Mouse (Mus musculus) cerebellum, adult 8-10 months (tissue): ENCODE measurements around the gene Rnf207.

Source experiments
- DNase-seq: peaks from one replicate; pipeline ENCODE4 v3.0.0; 2022

The Rnf207 gene

DNA sequence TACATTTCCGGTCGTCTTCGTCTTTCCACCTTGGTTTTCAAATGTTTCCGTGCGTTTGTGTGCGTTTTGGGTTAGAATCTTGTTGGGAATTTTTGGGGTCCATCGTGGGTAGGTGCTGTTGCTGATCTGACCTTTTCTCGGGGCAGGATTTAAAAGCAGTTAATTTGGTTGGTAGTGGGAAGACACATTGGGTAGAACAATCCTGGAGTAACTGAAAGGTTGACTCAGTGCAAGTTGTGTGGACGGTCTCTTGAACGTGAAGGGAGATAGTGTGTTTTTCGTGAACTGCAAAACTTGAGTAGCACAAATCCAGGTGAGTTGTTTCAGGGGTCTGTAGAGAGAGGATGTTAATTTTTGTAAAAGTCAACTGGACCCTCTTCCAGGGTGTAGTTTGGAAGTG lies 7.8 kb upstream of the Rnf207 start:
- DNase-seq, result no peak

DNA sequence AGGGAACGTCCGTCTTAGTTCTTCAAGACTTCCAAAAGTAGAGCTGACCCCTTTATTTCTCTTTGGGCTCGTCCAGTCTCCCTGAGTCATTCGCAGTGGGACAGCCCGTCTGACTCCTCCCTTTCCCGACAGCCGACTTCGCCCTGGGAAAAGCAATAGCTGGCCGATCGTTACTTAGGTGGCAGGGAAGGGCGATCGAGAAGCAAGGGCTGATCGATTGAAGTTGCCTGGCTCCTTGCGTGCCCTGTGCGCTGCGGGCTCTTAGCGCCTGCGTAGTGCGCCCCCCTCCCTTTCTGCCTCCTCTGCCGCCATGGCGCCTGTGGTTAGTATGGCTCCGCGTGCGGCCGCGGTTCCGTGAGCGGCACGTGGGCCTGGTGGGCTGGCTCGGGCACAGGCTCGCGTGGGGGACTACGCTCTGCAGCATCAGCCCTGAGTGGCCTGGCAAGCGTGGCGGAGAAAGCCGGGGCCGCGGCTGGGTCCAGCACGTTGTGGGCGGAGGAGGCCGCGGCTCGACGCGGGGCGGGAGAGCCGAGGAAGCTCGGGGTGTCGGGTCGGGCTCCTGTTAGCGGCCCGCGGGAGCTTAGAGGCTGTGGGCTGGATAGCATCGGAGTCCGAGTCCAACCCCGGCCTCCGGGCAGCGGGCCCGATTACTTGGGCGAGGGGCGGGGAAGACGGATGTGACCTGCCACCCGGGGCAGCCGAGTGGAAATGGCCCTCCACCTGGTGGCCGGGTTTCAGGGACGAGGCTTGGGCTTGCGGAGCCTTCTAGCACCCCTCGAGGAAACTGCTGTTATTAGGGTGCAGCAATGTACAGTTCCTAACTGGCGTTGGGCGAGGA lies 7.0 kb upstream of the Rnf207 start, which contains the start of gene Rpl22:
Rpl22 (plus strand) TSS at position 169 of the 838 bp plus-strand sequence.
- DNase-seq, result peak; percentile 92

DNA sequence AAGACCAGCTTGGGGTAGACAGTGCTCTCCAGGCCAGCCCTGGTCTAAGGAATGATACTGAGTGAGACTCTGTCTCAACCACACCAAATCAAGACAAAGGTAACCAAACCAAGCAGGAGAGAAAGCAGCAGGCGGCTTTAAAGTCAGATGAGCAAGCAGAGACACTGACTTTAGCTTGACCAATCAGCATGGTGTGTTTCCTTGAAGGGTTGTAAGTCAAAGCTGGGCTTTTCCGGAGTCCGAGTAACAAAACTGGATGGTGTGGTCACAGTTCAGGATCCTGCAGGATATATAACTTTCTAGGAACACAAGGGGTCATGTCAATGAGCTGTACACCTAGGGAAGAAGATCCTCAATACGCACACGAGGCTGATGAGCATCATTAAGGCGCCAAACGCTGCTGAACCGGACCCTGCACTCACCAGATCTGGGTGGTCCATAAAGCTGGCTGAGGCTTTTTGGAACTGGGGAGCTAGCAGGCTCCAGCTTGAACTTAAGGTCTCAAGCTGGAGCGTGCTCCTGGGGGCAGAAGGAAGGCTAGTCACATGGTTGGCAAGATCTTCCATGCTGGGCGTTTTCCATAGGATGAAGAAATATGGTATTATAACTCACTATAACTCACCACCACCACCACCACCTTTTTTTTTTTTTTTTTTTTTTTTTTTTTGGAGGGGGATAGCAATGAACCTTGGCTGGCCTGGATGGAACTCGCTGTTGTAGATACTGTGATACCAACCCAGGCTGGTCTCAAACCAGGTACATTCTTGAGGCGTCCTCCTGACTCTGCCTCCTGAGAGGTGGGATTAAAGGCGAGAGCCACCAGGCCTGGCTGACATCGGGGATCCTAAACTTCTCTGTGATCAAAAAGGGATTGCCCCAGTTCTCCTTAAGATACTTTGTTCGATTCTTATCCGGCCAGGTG lies 6.1 kb upstream of the Rnf207 start:
- no peak for DNase-seq

DNA sequence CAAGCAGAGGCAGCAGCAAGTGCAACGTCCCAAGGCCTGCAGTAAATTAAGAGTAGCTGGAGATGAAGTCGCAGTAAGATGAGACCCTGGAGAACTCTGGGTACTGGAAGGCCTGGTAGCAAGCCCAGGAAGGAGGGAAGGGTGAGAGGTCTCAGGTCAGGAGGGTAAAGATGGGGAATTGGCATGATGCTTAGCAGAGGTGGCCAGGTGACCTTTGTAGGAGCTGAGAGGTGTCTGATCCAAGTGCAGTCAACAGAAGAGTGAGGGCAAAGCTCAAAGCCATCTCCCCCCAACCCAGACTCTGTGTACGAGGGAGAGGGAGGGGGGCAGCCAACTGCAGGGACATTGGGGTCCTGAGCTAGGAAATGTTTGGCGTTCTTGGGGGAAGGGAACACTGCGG lies 2.7 kb upstream of the Rnf207 start:
- DNase-seq, result no peak

DNA sequence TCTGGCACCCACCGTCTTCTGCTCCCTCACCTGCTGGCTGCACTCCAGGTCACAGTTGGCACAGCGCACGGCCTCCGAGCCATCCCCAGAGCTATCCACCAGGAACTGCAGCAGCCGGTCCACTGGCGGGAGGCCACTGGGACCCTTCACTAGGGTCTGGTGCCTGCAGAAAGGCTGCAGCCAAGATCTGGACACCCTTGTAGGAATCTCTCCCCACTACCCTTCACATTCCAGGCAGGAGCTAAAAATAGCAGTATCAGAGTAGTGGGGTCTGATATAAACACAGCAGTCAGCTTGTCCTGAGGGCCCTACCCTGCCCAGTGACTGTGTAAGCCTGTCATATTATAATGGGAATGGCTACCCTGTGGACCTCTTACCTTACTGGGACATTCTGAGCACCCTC lies 1.2 kb downstream of the Rnf207 start:
- DNase-seq, result no peak

DNA sequence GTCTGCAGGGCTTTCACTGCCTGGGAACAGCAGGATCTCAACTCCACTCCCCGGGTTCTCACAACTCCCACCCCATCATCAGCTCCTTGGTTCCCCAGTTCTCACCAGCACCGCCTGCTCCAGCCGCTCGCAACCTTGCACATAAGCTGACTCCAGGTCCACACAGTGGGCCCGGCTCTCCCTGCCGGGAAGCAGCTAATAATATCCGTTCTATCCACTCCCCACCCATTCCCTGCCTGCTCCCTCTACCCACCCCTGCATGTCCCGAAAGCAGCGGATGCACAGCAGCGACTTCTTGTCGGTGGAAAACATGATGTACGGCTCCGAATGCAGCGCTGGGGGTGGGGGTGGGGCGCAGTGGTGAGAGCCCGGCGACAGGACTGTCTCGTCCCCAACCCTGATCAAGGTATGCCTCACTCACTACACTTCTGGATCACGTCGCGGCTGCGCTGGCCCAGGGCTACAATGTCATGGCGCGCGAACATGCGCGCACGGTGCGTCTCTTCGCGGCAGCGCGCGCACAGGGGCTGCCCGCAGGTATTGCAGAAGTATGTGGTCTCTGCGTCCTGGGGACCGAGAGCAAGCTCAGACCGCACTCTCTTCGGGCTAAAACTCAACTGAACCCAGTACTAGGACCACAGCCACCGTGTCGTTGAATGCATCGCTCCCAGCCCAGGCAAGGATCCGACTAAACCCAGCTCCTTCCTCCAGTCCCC lies 3.1 kb downstream of the Rnf207 start:
- no peak for DNase-seq

DNA sequence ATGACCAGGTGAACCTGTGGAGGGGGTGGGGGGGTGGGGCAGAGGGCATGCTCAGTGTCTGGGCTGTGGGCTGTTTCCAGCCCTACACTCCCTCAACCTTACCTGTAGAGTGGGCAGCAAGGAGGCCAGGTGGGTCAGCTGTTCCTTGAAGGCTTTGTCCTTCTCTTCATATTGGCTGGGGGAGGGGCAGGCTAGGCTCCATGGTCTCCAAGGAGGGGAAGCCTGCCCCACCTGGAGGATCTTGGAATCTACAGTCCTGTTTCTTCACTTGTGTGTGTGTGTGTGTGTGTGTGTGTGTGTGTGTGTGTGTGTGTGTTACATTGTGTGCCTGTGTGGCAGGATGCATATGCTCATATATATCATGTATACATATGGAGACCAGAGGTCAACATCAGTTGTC lies 4.9 kb downstream of the Rnf207 start:
- no peak for DNase-seq

DNA sequence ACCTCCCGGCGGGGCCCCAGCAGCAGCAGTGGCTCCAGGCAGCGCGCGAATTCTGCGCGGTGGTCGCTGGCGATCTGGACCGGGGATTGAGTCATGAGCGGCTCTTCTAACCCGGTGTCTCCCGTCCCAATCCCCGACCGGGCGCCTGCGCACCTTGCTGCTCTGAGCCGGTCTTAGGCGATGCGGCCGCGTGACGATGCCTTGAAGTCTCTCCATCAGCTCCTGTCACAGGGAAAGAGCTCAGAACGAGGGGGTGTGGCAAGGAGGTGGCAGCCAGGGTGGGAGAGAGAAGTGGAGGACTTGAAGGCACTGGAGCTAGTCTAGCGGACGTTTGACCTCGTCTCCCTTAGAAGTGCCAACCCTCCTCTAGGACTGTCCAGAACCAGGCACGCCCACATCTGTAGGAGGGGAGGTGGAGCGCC lies 5.6 kb downstream of the Rnf207 start:
- no peak for DNase-seq

DNA sequence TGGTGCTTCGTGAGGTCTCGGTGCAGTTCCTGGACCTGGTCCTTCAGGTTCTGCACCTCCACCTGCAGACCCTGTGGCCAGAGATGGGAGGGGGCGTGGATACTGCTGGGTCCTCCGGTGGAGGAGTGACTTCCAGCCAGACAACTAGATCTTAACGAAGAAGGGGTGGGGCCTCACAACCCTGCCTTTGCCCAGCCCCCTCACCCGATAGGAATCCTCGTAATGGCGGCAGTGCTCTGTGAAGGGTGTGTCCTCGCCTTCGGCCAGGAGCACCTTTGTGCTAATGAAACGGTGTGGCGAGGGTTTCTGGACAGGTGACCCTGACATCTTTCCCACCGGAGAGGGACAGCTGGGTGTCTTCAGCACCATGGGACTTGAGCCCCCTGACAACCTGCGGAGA lies 6.6 kb downstream of the Rnf207 start:
- no peak for DNase-seq

DNA sequence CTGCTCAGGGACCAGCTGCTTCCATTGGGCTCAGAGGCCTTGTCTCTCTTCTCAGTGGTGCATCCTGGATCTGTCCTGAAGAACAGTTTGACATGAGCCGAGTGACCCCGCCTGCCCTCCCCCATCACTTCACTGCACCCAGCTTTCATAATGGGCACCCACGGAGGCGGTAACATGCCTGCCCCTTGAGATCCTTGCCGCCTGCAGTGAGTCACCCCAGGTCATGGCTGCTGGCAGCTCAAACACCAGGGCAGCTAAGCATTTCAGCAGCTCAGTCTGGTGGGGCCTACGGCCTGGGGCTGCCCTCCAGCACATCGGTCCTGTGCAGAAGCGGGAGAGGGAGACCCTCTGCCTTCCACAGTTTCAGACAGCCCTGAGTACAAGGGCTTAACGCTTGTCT lies 11.3 kb downstream of the Rnf207 start:
- no peak for DNase-seq

DNA sequence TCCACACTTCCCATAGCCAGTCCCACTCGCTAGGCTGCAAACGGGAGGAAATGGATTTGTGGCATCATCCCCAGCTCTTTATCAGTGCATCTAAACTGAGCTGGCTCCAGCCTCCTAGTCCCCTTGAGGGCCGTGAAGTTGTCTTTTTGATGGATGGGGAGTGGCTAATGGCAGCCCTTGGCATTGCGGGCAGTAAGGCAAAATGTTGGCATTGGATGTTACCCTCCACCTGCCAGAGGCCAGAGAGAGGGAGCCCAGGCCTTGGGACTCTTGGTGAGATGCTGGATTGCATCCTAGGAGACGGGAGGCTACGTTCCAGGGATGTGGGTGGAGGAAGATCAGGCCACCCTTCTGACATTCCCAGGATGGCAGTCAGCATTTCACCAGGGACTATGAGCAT lies 12.8 kb downstream of the Rnf207 start:
- DNase-seq, result no peak

DNA sequence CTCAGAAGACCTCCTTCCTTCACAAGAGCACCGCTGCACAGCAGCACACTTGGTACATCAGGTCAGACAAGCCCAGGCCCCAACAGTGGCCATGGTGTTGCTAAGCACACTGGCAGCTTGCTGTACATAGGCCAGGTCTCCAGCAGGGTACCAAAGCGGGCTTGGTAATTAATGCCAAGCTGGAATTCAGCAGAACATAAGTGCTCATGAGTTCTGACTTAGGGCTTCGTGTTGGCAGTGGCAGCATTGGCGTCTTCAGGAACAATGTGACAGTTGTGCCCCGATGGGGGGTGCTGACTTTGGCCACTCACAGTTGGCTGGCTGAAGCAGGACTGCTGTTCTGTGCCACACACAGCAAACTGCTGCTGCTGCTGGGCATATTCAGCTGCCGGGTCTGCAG lies 14.1 kb downstream of the Rnf207 start:
- no peak for DNase-seq

DNA sequence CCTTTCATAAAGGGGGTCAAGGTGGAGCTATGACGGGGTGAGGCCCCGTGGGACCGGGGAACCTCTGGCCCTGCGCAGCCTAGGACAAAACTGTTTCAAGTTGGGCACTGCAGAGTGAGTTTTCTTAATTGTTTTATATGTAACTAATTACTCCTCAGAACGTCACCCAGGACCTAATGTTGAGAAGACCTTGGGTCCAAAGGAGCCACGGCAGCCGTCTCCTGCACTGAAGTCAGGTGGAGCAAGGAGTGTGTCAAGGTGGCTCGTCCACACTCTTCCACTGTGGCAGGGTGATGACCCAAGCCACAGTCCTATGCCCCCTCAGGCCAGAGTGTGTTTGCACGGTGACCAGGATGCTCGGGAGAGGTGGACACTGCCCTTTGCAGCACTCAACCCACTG lies 15.6 kb downstream of the Rnf207 start:
- no peak for DNase-seq

DNA sequence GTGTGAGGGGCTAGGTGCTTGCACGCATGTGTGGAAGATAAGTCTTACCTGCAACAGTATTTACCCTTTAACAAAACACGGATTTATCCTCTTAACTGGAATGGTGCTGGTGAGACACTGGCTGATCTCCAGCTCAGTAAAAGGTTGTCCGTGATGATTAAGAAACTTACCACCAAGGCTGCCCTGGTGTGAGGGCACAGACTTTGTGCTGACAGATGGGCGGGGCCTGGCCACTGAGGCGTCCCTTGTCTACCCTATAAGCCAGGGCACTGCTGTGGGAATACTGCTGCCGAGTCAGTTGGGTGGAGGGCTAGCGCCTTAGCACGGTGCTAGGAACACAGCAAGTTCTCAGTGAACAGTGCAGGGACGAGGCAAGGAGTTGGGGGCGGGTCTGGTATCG lies 16.8 kb downstream of the Rnf207 start:
- no peak for DNase-seq

DNA sequence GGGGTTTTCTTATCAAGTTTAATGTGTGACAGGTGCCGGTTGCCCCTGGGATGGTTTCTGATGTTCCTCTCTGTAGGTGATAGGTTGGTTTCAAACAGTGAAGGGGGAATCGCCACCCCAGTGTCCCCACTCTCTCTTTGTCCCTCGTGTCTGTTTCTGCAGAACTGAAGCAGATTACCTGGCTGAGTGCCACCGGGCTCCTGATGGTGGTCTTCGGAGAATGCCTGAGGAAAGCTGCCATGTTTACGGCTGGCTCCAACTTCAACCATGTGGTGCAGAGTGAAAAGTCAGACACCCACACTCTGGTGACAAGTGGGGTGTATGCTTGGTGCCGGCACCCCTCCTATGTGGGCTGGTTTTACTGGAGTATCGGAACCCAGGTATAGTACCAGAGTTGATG lies 18.4 kb downstream of the Rnf207 start:
- DNase-seq, result no peak

DNA sequence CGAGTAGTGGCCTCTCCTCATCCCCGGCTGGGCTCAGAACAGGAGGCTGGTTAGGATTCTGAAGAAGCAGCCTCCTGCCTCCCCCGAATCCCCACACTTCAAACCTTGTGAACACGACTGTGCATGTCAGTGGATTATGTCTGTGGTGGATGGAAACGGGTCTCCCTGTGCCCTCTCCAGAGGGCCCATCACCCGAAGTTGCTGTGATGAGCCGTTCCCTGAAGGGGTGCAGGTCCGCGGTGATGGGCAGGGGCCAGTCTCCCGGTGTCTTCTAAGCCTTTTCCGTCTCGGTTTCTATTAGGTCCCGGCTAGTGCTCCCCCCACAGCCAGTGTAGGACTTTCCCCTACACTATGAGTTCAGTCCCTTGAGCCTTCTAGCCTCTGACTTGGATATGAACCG lies 20.0 kb downstream of the Rnf207 start:
- DNase-seq, result no peak

DNA sequence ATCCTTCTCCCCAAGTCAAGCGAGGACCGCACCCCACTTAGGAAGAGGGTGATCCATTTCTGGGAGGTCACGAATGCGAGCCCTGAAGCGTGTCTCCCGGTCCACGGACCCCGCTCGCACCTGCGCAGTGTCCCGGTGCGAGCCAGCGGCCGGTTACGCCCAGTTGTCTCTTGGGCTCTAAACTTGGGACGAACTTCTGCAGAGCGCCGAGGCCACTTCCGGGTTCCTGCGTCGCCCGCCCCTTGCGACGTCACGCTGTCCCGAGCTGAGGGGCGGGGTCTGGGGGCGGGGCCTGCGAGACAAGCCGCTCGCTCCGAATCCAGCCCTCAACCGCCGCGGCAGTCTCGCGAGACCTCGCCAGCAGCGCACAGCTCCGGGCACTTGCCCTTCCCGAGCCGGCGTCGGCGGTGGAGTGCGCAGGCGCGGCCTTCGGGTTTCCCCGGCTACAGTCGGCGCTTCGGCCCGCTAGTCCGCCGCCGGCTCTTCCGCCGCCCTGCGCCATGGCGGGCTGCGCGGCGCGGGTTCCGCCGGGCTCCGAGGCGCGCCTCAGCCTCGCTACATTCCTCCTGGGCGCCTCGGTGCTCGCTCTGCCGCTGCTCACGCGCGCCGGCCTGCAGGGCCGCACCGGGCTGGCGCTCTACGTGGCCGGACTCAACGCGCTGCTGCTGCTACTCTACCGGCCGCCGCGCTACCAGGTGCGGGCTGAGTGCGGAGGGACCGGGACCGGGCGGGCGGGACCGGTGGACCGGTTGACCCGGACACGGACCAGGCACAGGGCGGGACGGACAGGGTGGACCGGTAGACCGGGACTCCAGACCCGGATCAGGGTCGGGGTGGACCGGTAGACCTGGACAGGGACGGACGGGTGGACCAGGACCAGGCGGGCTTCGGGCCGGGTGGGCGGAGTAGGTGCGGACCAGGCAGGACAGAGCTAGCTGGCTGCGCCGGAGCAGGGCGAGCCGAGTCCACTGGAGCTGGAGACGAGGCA lies 21.6 kb downstream of the Rnf207 start, which contains the start of gene Icmt:
Icmt (plus strand) TSS at position 354 of the 988 bp plus-strand sequence.
- DNase-seq, result peak; percentile 99

DNA sequence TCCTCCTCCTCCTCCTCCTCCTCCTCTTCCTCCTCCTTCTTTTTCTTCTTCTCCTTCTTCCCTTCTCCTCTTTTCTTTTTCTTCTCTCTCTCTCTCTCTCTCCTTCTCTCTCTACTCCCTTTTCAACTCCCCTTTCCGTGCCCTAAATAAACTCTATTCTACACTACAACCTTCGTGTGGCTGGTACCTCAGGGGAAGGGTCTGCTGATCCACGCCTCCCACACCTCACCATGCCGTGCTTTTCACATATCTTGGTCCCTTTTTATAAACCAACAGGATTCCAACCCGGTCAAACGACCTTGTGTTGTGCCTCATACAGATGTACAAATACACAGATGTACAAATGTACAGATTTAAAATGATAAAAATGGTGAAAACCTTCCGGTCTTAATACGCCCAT lies 22.4 kb downstream of the Rnf207 start:
- DNase-seq, result no peak

DNA sequence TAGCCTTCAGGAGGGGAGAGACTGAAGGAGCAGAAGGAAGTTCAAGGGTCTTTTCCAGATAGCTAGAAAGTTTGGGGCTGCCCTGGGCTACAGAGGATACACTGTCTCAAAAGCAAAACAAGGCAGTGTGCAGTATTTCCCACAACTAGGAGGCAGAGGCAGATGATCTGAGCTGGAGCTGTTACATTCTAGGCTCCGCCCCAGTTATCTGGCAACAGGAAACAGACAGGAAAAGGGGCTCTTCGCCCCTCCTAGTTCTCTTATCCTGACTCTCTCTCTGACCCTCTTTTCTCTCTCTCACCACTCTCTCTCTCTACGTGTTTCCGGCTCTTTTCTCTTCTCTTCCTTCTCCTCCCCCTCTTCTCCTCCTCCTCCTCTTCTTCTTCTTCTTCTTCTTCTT lies 22.9 kb downstream of the Rnf207 start:
- DNase-seq, result no peak

DNA sequence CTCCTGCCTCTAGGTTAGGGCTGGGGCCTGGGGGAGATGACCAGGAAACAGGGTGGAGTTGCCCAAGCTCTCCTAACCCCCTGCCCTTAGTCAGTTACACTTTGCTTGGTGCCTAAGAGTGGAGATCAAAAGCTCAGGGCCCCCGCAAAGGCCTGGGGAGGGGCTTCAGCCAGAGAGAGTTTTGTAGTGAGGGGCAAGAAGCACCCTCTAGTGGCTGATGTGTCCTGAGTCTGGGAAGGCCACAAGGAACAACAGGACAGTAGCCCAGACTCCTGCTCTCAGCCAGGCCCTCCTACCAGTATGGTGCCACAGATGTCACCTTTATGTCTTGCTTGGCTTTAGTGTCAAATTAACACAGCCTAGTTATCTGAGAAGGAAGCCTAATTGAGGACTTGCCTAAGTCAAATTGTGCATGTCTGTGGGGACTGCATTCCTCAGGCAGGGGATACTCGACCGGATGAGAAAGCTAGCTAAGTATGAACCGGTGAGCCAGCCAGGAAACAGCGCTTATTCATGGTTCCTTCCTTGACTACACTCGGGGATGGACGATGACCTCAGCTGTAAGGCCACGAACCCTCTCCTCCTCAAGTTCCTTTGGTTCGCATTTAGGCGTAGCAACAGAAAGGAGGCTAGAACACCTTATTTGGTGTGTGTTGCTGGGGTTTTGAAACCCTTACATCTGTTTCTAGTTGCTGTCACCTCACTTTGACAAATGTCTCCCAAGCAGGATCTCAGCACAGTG lies 24.4 kb downstream of the Rnf207 start:
- DNase-seq, result no peak

DNA sequence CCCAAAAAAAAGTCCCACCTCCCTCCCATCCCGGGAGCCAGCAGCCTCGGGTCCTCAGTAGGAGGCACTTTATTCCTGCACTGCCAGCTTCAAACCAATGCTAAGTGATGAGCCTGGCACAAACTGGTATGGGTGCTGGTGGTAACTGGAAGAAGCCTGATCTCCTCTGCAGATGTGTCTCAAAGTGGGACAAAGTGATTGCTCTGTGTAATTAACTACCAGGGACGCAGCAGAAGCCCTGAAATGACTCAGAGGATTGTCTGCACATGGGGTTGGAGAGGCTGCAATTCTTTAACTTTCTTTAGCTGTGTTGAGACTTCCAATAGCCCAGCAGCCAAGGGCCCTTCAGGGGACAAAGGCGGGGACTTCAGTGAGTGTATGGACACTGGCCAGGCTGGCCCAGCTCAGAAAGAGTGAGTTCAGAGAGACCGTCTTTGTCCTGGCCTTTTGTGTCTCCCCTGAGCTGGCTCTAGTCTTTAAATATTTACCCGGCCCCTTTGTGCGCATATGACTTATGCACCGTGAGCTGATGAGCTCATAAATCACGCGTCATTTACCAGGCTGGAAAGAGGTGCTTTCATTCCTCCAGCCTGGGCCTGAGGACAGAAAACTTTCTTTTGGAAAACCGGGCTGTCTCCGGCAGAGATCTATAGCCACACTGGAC lies 26.6 kb downstream of the Rnf207 start:
- DNase-seq, result no peak
